Mouse (Mus musculus) forebrain, postnatal 0 days (tissue): ENCODE results near the gene Svop. TPM values are rescaled to one million over a fixed set of nuclear protein-coding genes. Genes with fewer than 3 reads are reported as not detected.

Source experiments
- ATAC-seq: fragments of 200-750 bp; cut with Nextera tagmentation; 2 replicates; pipeline ENCODE4 v1.8.0; 2017; ENCODE audit warnings: mild to moderate bottlenecking, moderate library complexity
- DNase-seq: peaks from one replicate; pipeline ENCODE4 v3.0.0-alpha.2; 2015
- H3K27ac ChIP-seq: fragments of 300-500 bp; sonication (generic); 2 replicates; pipeline ENCODE4 v1.5.1; 2014; ENCODE audit warnings: low read depth, mild to moderate bottlenecking, antibody characterized with exemption, low read length, moderate library complexity, mixed read lengths
- H3K27me3 ChIP-seq: fragments of 300-500 bp; sonication (generic); 2 replicates; pipeline ENCODE4 v1.6.1; 2014; ENCODE audit warnings: mild to moderate bottlenecking, low read length, mixed read lengths; ENCODE audit not compliant: insufficient read depth
- H3K36me3 ChIP-seq: fragments of 300-500 bp; sonication (generic); 2 replicates; pipeline ENCODE4 v1.6.1; 2014; ENCODE audit warnings: mild to moderate bottlenecking, moderate library complexity; ENCODE audit not compliant: insufficient read depth
- H3K4me1 ChIP-seq: fragments of 300-500 bp; sonication (generic); 2 replicates; pipeline ENCODE4 v1.6.1; 2014; ENCODE audit warnings: antibody characterized with exemption; ENCODE audit not compliant: insufficient read depth
- H3K4me2 ChIP-seq: fragments of 300-500 bp; sonication (generic); 2 replicates; pipeline ENCODE4 v1.6.1; 2014; ENCODE audit warnings: low read depth, mild to moderate bottlenecking, moderate library complexity
- H3K4me3 ChIP-seq: fragments of 300-500 bp; sonication (generic); 2 replicates; pipeline ENCODE4 v1.5.1; 2014; ENCODE audit warnings: low read depth, low read length, mixed read lengths
- H3K9ac ChIP-seq: fragments of 300-500 bp; sonication (generic); 2 replicates; pipeline ENCODE4 v1.6.1; 2014; ENCODE audit warnings: mild to moderate bottlenecking
- H3K9me3 ChIP-seq: fragments of 300-500 bp; sonication (generic); 2 replicates; pipeline ENCODE4 v1.6.1; 2016; ENCODE audit warnings: low read length
- CTCF ChIP-seq: sonication (generic); IDR thresholded peaks from 2 replicates; pipeline ENCODE4 v1.5.1; 2016; ENCODE audit warnings: antibody characterized with exemption, control low read depth, low read depth
- WGBS: fragments of 180-500 bp; shearing (Covaris S2); extraction: QIAGEN DNeasy Blood & Tissue Kit; methylation state at CpG from one replicate; pipeline ENCODE4 v1.1.7; 2014; 5-methylcytosine and 5-hydroxymethylcytosine counted together
- polyA plus RNA-seq: library from polyadenylated mRNA; unstranded; fragments of >200 nt; fragmentation: Nextera tagmentation; extraction: Ambion mirVana; gene quantifications from 2 replicates; pipeline ENCODE4 v1.2.1, GENCODE M21; 2015
- total RNA-seq: library from RNA; depleted of rRNA; stranded (reverse); fragments of >200 nt; gene quantifications from 2 replicates; pipeline ENCODE4 v1.2.3, GENCODE M21; 2014

The Svop gene
- total and polyA plus RNA-seq, 2 experiments from 2014 or later, result 97.5 to 177 TPM

DNA sequence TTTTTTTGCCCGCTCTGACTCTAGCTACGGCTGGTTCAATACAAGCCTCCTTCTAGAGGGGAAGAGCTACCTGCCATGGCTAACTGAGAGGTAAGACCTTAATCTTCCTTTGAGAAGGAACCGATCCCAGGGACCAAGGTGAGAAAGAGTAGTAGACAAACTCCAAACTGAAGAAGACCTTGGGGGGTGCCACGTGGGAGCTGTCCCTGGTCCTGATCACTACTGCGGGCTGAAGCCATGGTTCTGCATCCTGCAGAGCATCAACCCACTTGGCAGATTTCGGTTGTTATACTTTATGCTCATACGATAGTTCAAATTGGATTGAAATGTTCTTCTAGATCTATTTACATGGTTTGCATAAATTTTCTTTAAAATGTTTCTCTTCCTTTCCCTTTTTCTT, 76.2 kb downstream of the Svop start:
- no peaks in the 10 kb centered on the region for H3K27me3 ChIP-seq
- ATAC-seq (no peak), DNase-seq (no peak)
- no peaks in the 10 kb centered on the region for H3K36me3 ChIP-seq
- no peak overlapping the region for H3K9ac ChIP-seq
- no peak for TF ChIP-seq CTCF
- no peak overlapping the region for H3K4me2 ChIP-seq
- no peak overlapping the region for H3K4me3 ChIP-seq
- WGBS, result 69% methylated on average over 7 of the region's 7 CpGs
- no peaks in the 10 kb centered on the region for H3K4me1 ChIP-seq
- H3K9me3 ChIP-seq, result no peaks in the 10 kb centered on the region
- H3K27ac ChIP-seq, result no peak overlapping the region

DNA sequence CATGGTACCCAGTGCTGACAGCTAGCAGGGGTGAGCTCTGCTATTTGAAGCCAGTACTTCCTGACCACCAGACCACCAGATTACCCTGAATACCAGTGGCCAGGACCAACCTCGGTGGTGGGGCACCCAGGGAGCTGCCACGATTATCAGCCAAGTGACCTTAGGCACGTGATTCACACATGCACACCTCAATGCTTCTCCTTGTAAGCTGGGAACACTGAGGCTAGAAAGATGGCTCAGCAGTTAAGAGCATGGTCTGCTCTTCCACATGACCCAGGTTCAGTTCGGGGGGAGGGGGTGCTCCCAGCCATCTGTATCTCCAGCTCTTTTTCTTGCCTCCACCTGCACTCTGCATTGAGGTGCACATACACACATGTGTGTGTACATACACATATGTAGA, 82.3 kb downstream of the Svop start:
- H3K4me2 ChIP-seq, result no peak overlapping the region
- no peak for DNase-seq
- no peaks in the 10 kb centered on the region for H3K4me1 ChIP-seq
- 68% methylated on average over 4 of the region's 4 CpGs for WGBS
- no peak overlapping the region for H3K4me3 ChIP-seq
- ATAC-seq, result no peak
- no peaks in the 10 kb centered on the region for H3K9me3 ChIP-seq
- TF ChIP-seq CTCF, result no peak
- H3K27ac ChIP-seq, result no peak overlapping the region
- no peaks in the 10 kb centered on the region for H3K36me3 ChIP-seq
- no peaks in the 10 kb centered on the region for H3K27me3 ChIP-seq
- no peak overlapping the region for H3K9ac ChIP-seq

- Histone ChIP-seq H3K27me3 (no peaks in the 10 kb centered on the region), H3K4me1 (no peaks in the 10 kb centered on the region), H3K9ac (no peak overlapping the region), H3K4me2 (no peak overlapping the region), H3K27ac (no peak overlapping the region), H3K36me3 (no peaks in the 10 kb centered on the region), H3K9me3 (no peaks in the 10 kb centered on the region), H3K4me3 (no peak overlapping the region)
- 63% methylated on average over 12 of the region's 12 CpGs for WGBS
- ATAC-seq (peak; percentile 48), DNase-seq (no peak)
- TF ChIP-seq CTCF, result no peak
Measured at GRCm38 (mm10) chr5:114007753-114008453, 83.5 kb downstream of the Svop start.

DNA sequence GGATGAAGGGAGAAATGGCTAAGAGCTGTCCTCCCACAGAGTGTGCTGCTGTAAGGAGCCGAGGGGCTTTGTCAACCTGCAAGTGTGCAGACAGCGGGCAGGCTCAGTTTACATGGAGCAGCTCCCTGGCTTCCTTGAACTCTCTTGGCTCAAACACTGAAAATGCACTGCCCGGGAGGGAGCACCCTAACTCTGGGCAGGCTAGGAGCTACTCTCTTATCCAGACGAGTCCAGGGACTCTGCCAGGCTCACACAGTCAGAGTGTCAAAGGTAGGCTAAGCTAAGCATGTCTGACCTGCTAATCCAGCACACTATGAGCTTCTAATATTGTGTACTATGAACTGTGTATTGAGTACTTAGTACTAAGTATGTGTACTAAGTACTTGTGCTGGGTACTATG, 84.4 kb downstream of the Svop start:
- no peak for ATAC-seq
- Histone ChIP-seq H3K4me3 (no peak overlapping the region), H3K9ac (no peak overlapping the region), H3K4me1 (no peaks in the 10 kb centered on the region), H3K36me3 (no peaks in the 10 kb centered on the region), H3K4me2 (no peak overlapping the region), H3K9me3 (no peaks in the 10 kb centered on the region), H3K27me3 (no peaks in the 10 kb centered on the region), H3K27ac (no peak overlapping the region)
- WGBS, result 73% methylated on average over 4 of the region's 4 CpGs
- no peak for DNase-seq
- TF ChIP-seq CTCF, result no peak

DNA sequence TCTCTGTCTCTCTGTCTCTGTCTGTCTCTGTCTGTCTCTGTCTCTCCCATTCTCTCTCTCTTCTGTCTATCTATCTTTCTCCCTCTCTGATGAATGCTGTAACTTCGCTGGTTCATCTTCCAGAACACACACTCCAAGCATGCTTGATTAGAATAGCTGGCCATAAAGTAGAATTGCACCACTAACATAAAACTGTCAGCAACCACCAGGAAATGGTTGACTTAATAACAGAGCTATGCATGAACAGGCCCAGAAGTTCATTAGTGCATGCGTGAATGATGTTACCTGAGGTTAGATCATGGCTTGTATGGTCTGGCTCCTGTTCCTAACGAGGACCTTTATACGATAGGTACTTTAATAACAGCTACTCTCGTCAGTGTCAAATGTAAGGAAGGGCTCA, 86.3 kb downstream of the Svop start:
- no peak overlapping the region for H3K9ac ChIP-seq
- H3K4me2 ChIP-seq, result no peak overlapping the region
- ATAC-seq (no peak), DNase-seq (no peak)
- H3K36me3 ChIP-seq, result no peaks in the 10 kb centered on the region
- no peak overlapping the region for H3K4me3 ChIP-seq
- no peaks in the 10 kb centered on the region for H3K4me1 ChIP-seq
- TF ChIP-seq CTCF, result no peak
- H3K27ac ChIP-seq, result no peak overlapping the region
- no peaks in the 10 kb centered on the region for H3K27me3 ChIP-seq
- 66% methylated on average over 5 of the region's 5 CpGs for WGBS
- H3K9me3 ChIP-seq, result no peaks in the 10 kb centered on the region

DNA sequence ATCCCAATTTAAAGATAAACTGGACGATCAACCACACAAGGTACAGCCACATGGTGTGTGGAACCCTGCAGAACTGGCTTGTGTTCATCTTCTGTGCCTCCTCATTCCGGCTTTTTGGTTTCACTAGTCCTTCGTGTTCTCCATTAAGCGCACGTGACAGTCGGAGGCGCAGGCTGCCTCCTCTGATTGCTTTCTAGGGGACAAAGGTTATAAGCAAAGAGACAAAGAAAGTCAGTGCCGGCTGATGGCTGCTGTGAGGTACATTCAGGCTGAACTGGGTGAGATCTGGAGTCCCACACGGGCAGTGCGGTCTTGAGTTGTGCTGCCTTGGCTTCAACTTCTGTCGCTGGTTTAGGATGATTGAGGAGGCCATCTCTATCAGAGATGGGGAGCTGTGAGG, 86.8 kb downstream of the Svop start:
- no peak overlapping the region for H3K27ac ChIP-seq
- H3K9me3 ChIP-seq, result no peaks in the 10 kb centered on the region
- no peak overlapping the region for H3K4me3 ChIP-seq
- TF ChIP-seq CTCF, result no peak
- DNase-seq (no peak), ATAC-seq (no peak)
- H3K4me2 ChIP-seq, result no peak overlapping the region
- no peaks in the 10 kb centered on the region for H3K4me1 ChIP-seq
- no peak overlapping the region for H3K9ac ChIP-seq
- H3K36me3 ChIP-seq, result no peaks in the 10 kb centered on the region
- H3K27me3 ChIP-seq, result no peaks in the 10 kb centered on the region
- WGBS, result 81% methylated on average over 11 of the region's 11 CpGs

DNA sequence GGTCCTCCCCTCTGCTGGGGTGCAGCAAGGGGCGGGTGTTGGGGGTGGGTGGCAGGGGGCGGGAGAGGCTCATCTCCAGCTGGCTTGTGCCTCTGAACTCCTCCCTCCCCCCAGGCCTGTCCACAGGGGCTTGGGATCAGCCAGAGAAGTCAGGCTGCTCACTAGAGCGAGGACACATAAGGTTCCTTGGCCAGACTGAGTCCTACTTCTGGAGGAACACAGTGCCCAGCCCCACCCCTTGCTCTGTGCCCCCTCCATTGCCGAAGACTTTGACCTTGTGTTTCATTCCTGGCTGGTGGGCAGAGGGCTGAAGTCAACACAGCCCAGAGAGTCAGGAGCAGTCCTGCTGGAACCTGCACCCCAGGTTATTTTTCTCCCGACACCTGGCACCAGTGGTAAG, 87.8 kb downstream of the Svop start, which contains the start of gene Dao:
Gene Dao, plus strand, starts transcription at position 162 of the 400 bp plus-strand sequence.
- 59% methylated on average over 5 of the region's 5 CpGs for WGBS

More for the DNA sequence above, 87.8 kb downstream of the Svop start, which contains the start of gene Dao:
- H3K36me3 ChIP-seq, result no peaks in the 10 kb centered on the region
- no peak within 1 kb of the TSS for H3K27ac ChIP-seq
- no peaks in the 10 kb centered on the region for H3K9me3 ChIP-seq
- H3K4me2 ChIP-seq, result no peak within 1 kb of the TSS
- no peaks in the 10 kb centered on the region for H3K4me1 ChIP-seq
- DNase-seq, result no peak
- no peak for ATAC-seq
- H3K9ac ChIP-seq, result no peak within 1 kb of the TSS
- no peak within 1 kb of the TSS for H3K4me3 ChIP-seq
- H3K27me3 ChIP-seq, result no peaks in the 10 kb centered on the region
- no peak for TF ChIP-seq CTCF
